Mouse (Mus musculus) cortical plate, adult 2 months (tissue): ENCODE measurements at regions not wholly inside any gene's neighbourhood (a gene's known extent, or its start where the extent isn't known, plus 50 kb on each side); places are given as distances from the start of the nearest gene placed in this dataset.

Source experiments
- H3K27ac ChIP-seq: fragments of 200-500 bp; 2 replicates; pipeline ENCODE4 v1.5.1; 2012; ENCODE audit warnings: low read length, control low read depth, inconsistent platforms; ENCODE audit not compliant: insufficient read depth
- H3K4me1 ChIP-seq: fragments of 200-500 bp; 2 replicates; pipeline ENCODE4 v1.6.1; 2011; ENCODE audit warnings: low read length; ENCODE audit not compliant: control insufficient read depth, insufficient read depth
- H3K4me3 ChIP-seq: fragments of 200-500 bp; 2 replicates; pipeline ENCODE4 v1.5.1; 2011; ENCODE audit warnings: mild to moderate bottlenecking, low read length, control low read depth; ENCODE audit not compliant: insufficient read depth
- CTCF ChIP-seq: fragments of 200-500 bp; IDR thresholded peaks from 2 replicates; pipeline ENCODE4 v1.5.1; 2011; ENCODE audit warnings: mild to moderate bottlenecking, control low read depth, low read length; ENCODE audit not compliant: insufficient read depth; ENCODE audit errors: extremely low read depth
- POLR2A ChIP-seq: fragments of 200-500 bp; IDR thresholded peaks from 2 replicates; pipeline ENCODE4 v1.6.1; 2011; ENCODE audit warnings: mild to moderate bottlenecking, low read length, control low read depth; ENCODE audit not compliant: insufficient read depth; ENCODE audit errors: extremely low read depth

DNA sequence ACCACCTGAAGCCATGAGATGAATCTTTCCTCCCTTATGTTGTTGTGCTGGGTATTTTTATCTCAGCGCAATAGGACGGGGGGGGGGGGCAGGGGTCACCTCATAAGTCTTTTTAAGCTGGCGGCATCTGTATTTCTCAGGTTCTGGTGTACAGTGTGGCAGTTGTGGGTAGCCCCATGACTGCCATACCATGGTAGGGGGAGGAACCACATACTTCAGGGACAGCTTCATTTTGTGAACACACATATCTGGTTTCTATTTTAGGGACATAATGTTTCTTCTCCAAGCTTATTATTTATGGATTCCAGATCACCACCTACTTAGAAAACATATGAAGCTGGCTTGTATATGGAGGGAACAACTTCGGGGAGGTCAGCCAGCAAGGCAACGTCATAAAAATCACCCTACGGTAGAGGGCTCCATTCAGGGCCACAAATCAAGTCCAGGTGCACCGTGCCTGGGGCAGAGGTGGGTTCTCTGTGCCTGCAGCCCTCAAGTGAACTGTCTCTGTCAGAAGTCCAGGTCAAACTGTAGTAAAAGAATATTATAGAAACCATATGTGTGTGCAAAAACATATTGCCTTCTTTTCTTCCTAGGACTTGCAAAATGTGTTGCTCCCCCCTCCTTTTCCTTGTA, 130.9 kb downstream of the Hhipl2 start:
- H3K4me3 ChIP-seq, result no peak overlapping the region

DNA sequence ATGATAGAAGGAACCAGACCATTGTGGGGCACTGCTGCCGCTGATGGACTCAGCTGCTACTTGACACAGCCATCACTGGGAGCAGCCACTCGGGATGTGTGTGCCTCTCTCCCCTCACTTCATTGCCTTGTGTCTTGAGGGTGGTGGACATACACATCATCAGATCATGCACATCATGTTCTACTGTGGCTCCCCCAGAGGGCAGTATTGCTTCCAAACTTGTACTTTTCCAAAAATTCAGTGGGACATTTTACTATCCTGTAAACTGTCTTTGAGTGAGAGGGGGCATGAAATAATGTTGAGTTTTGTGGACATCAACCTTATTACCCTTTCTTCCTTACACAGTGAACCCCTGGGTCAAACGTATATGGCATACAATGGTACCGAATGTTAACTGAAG, 134.6 kb downstream of the Hhipl2 start:
- TF ChIP-seq CTCF (peak; percentile 17; the same call in 1 of the 2 replicates), POLR2A (no peak)
- no peak overlapping the region for H3K27ac ChIP-seq
- H3K4me1 ChIP-seq, result no peaks in the 10 kb centered on the region

More for the DNA sequence above, 130.9 kb downstream of the Hhipl2 start:
- no peak overlapping the region for H3K27ac ChIP-seq
- no peaks in the 10 kb centered on the region for H3K4me1 ChIP-seq
- TF ChIP-seq POLR2A (no peak), CTCF (no peak)

DNA sequence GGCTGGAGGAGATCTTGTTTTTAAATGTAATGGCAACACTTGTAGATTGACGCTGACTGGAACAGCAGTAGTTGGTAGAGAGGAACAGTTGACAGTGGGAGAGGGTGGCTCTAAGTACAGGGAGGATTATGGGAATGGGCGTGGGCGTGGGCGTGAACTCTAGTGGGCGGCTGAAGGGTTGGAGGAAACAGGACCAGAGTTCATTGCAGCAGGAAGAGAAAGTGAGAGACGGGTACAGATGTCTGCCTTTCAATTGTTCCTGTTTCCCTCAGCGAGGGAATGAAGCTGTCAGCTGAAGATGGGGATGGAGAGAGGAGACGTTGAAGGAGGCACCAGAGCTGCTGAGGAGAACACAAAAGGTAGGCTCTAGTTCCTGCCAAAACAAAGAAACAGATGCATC, 135.2 kb downstream of the Hhipl2 start:
- H3K4me3 ChIP-seq, result no peak overlapping the region
- no peak overlapping the region for H3K27ac ChIP-seq
- H3K4me1 ChIP-seq, result no peaks in the 10 kb centered on the region
- TF ChIP-seq CTCF, result no peak
- no peak for TF ChIP-seq POLR2A

More for the DNA sequence above, 134.6 kb downstream of the Hhipl2 start:
- H3K4me3 ChIP-seq, result no peak overlapping the region

DNA sequence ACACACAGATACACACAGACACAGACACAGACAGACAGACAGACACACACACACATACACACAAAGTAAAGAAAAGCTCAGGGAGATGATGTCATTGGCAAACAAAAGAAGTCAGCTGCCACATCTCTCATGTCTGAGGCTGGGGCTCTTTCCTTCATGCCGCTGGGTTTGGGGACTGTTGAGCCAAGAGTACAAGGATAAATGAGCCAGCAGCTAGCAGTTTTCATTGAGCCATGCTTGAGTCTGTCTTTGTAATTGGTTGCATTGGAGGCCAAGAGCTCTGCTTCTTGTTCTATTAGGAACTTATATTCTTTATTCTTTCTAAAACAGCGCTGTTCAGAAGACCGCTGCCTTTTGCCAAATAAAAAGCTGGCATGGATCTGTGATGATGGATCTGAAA, 144.8 kb downstream of the Hhipl2 start:
- TF ChIP-seq POLR2A (no peak), CTCF (no peak)
- Histone ChIP-seq H3K4me1 (no peaks in the 10 kb centered on the region), H3K27ac (no peak overlapping the region), H3K4me3 (no peak overlapping the region)

DNA sequence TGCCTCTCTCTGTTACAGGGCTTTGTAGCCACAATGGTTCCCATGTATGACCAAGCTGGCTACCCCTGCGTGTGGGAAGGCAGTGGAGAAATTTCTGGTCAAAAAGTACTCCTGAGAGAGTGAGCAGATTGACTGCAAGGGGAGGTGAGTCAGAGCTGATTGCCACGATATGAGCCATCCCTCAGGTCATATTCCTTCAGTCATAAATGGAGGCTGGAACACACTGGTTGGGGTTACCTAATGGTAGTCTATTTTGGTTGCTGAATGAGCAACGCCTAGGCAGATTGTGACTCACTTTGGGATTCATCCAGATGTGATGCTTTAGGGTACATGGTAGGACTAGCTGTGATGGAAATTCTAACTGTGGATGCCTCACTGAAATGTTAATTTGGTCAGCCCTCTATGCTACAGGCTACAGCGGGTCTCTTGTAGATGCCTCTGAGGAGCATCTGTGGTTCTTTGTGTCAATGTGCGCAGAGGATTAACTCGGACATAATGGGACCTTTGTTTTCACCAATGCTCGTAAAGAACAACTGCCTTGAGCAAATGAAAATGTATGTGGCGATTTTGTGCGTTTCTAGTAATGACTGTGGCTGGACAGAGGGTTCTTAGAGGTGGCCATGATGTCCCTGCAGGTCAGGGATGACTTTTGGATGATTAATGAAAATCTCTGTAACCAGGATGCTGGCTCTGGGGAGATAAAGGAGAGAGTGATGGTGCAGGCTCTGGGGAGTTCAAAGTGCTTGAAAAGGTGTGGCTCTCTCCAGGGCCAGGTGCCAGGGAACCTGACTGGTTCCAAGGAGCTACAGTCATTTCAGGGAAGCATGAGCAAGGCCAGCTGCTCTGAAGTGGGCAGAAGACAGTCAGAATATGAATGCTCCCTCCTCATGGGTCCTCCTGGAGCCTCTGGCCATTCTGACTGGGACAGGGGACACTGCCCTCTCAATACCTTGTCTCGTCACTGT, 155.9 kb downstream of the Hhipl2 start:
- H3K27ac ChIP-seq, result peak overlapping the region; percentile 13; the same call in 1 of the 2 replicates
- H3K4me1 ChIP-seq, result no peaks in the 10 kb centered on the region; the same call in 1 of the 2 replicates
- H3K4me3 ChIP-seq, result no peak overlapping the region
- TF ChIP-seq POLR2A, result no peak
- TF ChIP-seq CTCF, result no peak

DNA sequence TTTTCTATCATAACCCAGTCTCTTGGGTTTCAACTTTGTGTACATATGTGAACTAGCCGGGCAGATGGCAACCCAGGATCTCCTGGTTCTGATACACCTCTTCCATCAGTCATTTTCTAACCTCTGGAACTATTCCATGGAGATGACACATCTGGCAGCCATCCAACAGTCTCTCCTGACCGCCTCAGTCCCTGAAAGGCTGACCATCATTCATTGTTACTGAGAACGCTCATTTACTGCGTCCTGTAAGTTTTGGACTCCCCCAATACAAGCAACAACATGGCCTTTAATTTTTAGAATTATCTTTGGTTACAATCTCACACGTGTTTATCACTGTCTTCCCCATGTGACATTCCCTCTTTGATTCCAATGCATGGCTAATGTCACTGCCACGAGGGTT, 166.8 kb downstream of the Hhipl2 start:
- no peak overlapping the region for H3K27ac ChIP-seq
- H3K4me1 ChIP-seq, result no peaks in the 10 kb centered on the region
- no peak overlapping the region for H3K4me3 ChIP-seq
- TF ChIP-seq CTCF (no peak), POLR2A (no peak)

DNA sequence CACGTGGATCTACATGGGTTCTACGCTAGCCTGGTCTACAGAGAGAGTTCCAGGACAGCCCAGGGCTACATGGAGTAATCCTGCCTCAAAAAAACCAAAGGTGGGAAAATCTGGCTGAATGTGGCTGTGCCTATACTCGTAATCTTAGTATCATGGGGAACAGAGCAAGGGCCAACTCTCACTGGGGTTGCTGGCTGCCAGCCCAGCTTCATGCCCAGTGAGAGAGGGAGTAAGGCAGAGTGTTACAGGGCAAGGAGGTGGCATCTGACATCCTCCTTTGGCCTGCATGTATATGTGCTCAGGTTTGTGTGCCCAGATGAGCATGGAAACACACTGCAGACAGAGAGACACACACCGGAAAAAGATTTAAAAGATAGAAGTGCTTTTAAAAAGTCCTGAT, 168.4 kb downstream of the Hhipl2 start:
- no peak overlapping the region for H3K27ac ChIP-seq
- TF ChIP-seq POLR2A (no peak), CTCF (no peak)

DNA sequence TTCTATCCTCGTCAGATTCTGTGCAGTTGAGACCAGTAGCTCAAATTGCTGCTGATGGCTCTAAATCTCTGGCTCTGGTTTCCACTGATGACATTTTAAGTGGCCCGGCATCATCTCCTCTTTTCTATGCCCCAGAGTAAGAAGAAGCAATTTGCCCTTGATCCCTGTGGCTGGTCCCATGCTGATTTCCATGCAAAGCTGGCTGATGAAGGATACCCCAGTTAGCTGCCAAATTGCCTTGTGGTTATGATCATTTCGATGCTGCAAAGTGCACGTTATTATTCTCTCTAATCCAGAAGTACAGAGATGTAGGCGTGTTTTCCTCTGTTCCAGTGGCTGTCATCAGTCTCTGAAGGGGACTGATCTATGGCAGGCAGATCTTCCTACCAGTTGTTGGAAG, 177.3 kb downstream of the Hhipl2 start:
- TF ChIP-seq POLR2A (no peak), CTCF (no peak)
- no peak overlapping the region for H3K27ac ChIP-seq
- H3K4me3 ChIP-seq, result no peak overlapping the region
- no peaks in the 10 kb centered on the region for H3K4me1 ChIP-seq

More for the DNA sequence above, 168.4 kb downstream of the Hhipl2 start:
- no peaks in the 10 kb centered on the region for H3K4me1 ChIP-seq
- no peak overlapping the region for H3K4me3 ChIP-seq

DNA sequence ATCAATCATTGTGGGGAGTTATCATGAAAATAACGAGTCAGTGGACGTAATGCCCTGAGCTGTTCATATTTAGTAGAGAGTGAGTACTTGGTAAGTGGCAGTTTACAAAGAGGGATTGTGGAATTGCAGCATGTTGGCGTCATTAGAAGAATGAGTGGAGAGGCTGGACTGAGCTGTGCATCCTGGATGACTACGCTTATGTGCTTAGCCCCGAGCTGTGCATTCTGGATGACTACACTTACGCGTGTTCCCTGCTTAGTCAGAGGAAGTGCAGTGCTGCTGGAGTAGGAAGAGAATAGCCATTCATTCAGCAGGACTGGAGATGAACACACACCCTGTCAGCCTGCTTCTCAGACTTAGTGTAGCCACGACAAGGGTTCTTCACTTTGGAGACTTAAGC, 182.5 kb downstream of the Hhipl2 start:
- Histone ChIP-seq H3K4me3 (no peak overlapping the region), H3K27ac (no peak overlapping the region)
- TF ChIP-seq POLR2A (no peak), CTCF (no peak)

More for the DNA sequence above, 182.5 kb downstream of the Hhipl2 start:
- H3K4me1 ChIP-seq, result no peaks in the 10 kb centered on the region
